Mouse (Mus musculus) stomach, embryonic 14.5 days (tissue): ENCODE measurements around the gene 4931408C20Rik. TPM values are rescaled to one million over a fixed set of nuclear protein-coding genes. Genes with fewer than 3 reads are reported as not detected.

Experiments used
- ATAC-seq: fragments of 200-750 bp; cut with Nextera tagmentation; 2 replicates; pipeline ENCODE4 v1.8.0; 2017; ENCODE audit warnings: low read depth, moderate TSS enrichment; ENCODE audit not compliant: insufficient number of reproducible peaks, insufficient read depth, low FRiP score
- H3K27ac ChIP-seq: fragments of 300-500 bp; sonication (generic); 2 replicates; pipeline ENCODE4 v1.5.1; 2014; ENCODE audit warnings: mild to moderate bottlenecking, low read length, moderate library complexity, mixed read lengths
- H3K27me3 ChIP-seq: fragments of 300-500 bp; sonication (generic); 2 replicates; pipeline ENCODE4 v1.6.1; 2014; ENCODE audit warnings: low read length, control low read depth, mixed read lengths; ENCODE audit not compliant: control insufficient read depth, insufficient read depth
- H3K36me3 ChIP-seq: fragments of 300-500 bp; sonication (generic); 2 replicates; pipeline ENCODE4 v1.6.1; 2014; ENCODE audit warnings: mild to moderate bottlenecking, control low read depth, low read length, moderate library complexity, mixed read lengths; ENCODE audit not compliant: control insufficient read depth, insufficient read depth
- H3K4me1 ChIP-seq: fragments of 300-500 bp; sonication (generic); 2 replicates; pipeline ENCODE4 v1.6.1; 2014; ENCODE audit warnings: low read length, control low read depth, mixed read lengths; ENCODE audit not compliant: control insufficient read depth, insufficient read depth
- H3K4me2 ChIP-seq: fragments of 300-500 bp; sonication (generic); replicated peaks from 2 replicates; pipeline ENCODE4 v1.6.1; 2014; ENCODE audit warnings: low read depth, low read length, control low read depth
- H3K4me3 ChIP-seq: fragments of 300-500 bp; sonication (generic); 2 replicates; pipeline ENCODE4 v1.5.1; 2014; ENCODE audit warnings: low read depth, low read length, control low read depth
- H3K9ac ChIP-seq: fragments of 300-500 bp; sonication (generic); replicated peaks from 2 replicates; pipeline ENCODE4 v1.6.1; 2014; ENCODE audit warnings: low read depth, mild to moderate bottlenecking, control low read depth, low read length, moderate library complexity, mixed read lengths
- H3K9me3 ChIP-seq: fragments of 300-500 bp; sonication (generic); 2 replicates; pipeline ENCODE4 v1.6.1; 2016; ENCODE audit warnings: low read depth, low read length, control low read depth; ENCODE audit not compliant: control insufficient read depth
- WGBS: fragments of 180-500 bp; shearing (Covaris S2); extraction: QIAGEN DNeasy Blood & Tissue Kit; methylation state at CpG from one replicate; pipeline ENCODE4 v1.1.7; 2014; 5-methylcytosine and 5-hydroxymethylcytosine counted together
- polyA plus RNA-seq: library from polyadenylated mRNA; unstranded; fragments of >200 nt; fragmentation: Nextera tagmentation; extraction: Ambion mirVana; gene quantifications from 2 replicates; pipeline ENCODE4 v1.2.1, GENCODE M21; 2014

The 4931408C20Rik gene
- polyA plus RNA-seq: not detected in 2 replicates

DNA sequence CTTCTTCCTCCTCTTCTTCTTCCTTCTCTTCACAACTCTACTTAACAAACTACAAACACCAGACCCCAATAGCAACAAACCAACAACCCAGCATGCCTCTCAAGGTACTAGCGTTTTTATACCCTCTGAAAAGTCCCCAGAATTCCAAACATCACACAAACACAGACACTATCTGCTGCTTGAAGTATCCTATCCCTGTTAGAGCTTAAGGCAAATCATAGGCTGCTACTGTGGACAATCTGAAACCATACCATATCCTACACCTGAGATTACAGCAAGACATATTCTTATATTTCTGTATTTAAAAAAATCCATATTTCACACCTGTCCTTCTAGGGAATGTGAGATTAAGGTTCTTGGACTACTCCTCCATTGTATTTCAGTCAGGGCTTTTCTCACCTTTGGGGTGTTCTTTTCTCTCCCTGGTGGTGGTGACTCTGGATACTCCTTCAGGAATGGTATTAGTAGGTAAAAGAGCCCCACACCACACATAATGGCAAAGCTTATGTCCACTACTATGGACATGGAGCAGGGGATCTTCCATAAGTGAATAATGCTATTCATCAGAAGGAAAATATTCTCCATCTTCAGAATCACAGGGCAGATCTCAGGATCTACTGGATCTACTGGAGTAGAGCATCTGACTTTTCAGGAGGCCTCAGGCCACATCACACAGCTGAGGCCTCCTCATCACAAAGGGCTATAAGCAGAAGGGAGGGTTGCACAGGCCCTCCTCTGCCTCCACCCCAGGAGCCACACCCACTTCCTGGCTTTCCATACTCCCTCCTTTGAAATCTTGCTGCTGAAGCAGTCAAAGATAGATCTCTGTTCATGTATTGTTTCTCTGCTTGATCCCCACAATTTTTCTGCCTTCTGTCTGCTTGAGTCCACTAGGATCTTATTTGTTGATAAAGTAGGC lies at the start of gene 4931408C20Rik:
Gene 4931408C20Rik, minus strand, starts transcription at position 619 of the 919 bp plus-strand sequence.
- ATAC-seq: peak; percentile 82

DNA sequence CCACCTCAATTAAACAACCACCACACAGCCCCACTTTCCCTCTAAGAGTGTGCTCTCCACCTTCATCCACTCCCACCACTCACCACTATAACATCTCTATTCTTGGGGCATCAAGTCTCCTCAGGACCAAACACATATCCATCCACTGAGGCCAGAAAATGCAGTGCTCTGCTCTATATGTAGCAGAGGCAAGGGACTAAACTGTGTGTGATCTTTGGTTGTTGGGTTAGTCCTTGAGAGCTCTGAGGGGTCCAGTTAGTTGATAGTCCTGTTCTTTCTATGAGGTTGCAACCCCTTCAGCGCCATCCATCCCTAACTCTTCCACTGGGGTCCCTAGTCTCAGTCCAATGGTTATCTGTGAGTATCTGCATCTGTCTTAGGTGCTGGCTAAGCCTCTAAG lies 666 bp upstream of the 4931408C20Rik start:
- H3K9me3 ChIP-seq: no peaks in the 10 kb centered on the region
- no peaks in the 10 kb centered on the region for H3K36me3 ChIP-seq
- H3K4me2 ChIP-seq: no peak overlapping the region
- no peaks in the 10 kb centered on the region for H3K4me1 ChIP-seq
- ATAC-seq: peak; percentile 71
- 63% methylated on average over 1 of the region's 1 CpGs for WGBS
- no peaks in the 10 kb centered on the region for H3K27me3 ChIP-seq
- no peak overlapping the region for H3K9ac ChIP-seq
- H3K27ac ChIP-seq: no peak overlapping the region
- H3K4me3 ChIP-seq: no peak overlapping the region

More for the DNA sequence above, at the start of gene 4931408C20Rik:
- Histone ChIP-seq H3K9me3 (no peaks in the 10 kb centered on the region), H3K4me1 (no peaks in the 10 kb centered on the region), H3K4me2 (no peak within 1 kb of the TSS), H3K4me3 (no peak within 1 kb of the TSS), H3K36me3 (no peaks in the 10 kb centered on the region), H3K27ac (no peak within 1 kb of the TSS), H3K27me3 (no peaks in the 10 kb centered on the region), H3K9ac (no peak within 1 kb of the TSS)
- 32% methylated on average over 1 of the region's 1 CpGs for WGBS

DNA sequence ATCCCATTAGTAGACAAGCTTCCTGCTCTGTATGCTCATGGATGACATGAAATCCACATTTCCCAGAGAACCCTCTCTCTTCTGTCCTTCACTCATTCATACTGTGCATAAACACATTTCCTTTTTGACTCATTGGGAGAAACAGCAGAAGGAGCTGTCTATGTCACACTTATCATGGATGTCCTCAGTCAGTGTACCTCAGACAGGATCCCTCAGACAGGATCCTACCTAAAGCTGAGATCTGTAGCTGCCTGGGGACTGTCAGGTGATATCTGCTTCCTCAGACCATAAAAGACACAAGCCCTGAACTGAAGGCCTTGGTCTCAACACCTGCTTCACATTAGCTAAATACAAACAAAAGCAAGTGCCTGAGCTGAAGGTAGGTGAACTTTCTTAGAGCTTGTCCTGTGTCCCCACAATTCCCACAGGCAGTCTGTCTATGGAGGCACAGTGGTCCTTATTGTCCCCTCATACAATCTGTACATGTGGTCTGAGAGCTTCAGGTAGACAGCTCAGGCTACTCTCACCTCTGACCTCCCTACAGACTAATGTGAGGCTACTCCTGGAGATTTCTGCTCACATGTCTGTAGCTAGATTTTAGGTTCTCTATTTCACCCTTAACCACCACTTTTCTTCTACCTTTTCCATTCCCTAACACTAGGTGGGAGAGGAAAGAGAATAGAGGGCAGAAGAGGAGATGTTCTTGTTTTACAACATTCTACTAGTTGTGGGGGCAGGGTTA lies 1.1 kb downstream of the 4931408C20Rik start:
- Histone ChIP-seq H3K9me3 (no peaks in the 10 kb centered on the region), H3K9ac (no peak overlapping the region), H3K4me3 (no peak overlapping the region), H3K36me3 (no peaks in the 10 kb centered on the region), H3K4me2 (no peak overlapping the region), H3K27ac (no peak overlapping the region), H3K4me1 (no peaks in the 10 kb centered on the region), H3K27me3 (no peaks in the 10 kb centered on the region)
- peak; percentile 54; the same call in 1 of the 2 replicates for ATAC-seq

DNA sequence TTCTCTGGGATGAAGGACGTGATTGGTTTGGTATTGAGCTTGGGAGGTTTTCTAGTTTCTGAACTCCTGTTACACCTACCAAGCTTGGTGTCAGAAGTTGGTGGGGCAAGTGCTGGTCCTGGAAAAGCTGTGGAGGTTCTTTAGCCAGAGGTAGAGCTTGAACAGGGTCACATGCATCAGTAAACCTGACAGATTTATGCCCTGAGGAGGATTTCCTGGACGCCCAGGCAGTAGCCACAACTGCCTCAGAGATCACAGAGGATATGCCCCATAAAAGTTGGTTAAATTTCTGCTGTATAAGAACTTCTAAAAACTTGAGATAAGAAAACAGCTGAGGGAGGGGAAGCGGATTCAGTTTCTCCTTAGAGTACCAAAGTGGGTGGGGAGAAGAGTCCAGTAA lies 1.9 kb downstream of the 4931408C20Rik start:
- 66% methylated on average over 3 of the region's 3 CpGs for WGBS
- no peak overlapping the region for H3K4me3 ChIP-seq
- ATAC-seq: no peak
- no peak overlapping the region for H3K9ac ChIP-seq
- no peaks in the 10 kb centered on the region for H3K27me3 ChIP-seq
- H3K27ac ChIP-seq: no peak overlapping the region
- H3K4me1 ChIP-seq: no peaks in the 10 kb centered on the region
- no peak overlapping the region for H3K4me2 ChIP-seq
- H3K36me3 ChIP-seq: no peaks in the 10 kb centered on the region
- H3K9me3 ChIP-seq: no peaks in the 10 kb centered on the region

DNA sequence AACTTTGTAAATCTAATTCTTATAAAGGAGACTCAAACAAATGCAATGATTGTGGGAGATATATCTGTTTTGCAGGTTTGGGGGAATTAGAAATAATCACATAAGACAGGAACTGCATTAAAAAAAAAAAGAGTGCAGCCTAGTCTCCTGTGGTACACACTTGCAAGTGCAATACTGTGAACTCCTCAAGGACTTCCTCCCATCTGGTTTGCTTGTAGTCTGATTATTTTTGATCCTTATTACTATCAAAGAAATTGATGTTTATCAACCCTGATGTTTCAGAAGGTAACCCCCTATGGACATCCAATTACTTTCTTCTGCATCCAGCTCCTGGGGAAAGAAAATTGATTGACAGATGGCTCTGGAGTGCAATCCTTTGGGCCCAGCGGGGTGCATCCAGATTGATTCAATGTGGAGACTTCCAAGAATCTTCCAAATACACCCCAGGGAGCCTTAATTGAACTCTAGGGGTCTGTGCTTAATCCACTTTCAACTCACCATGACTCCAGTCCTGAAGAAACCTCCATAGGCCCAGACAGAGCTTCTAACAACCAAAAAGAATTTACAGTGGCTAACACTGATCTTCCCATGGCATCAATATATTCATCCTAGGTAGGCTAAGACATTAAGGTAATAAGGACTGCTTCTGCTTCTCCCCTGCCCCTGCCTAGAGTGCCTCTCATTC lies 37.4 kb downstream of the 4931408C20Rik start:
- no peak for ATAC-seq
- 52% methylated on average over 1 of the region's 1 CpGs for WGBS
- no peak overlapping the region for H3K27ac ChIP-seq
- no peak overlapping the region for H3K4me3 ChIP-seq
- no peak overlapping the region for H3K9ac ChIP-seq
- H3K4me1 ChIP-seq: no peaks in the 10 kb centered on the region
- H3K4me2 ChIP-seq: no peak overlapping the region
- no peaks in the 10 kb centered on the region for H3K9me3 ChIP-seq
- H3K27me3 ChIP-seq: no peaks in the 10 kb centered on the region
- no peaks in the 10 kb centered on the region for H3K36me3 ChIP-seq

DNA sequence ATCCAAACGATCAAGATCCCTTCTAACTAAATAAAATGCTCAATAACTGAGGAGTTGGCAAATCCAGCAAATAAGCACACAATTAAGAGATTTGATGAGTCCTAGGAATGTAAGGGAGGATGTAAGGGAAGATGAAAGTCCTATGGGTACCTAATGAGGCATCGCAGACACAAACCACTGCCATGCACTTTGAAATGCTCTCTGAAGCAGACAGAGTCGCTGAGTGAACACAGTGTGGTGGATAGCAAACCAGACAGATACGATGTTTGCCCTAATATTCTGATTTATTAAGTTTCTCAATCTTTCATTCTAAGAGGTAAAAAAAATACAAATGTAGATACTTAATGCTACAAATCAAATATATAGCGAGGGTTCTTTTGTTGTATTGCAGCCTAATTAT lies 51.2 kb downstream of the 4931408C20Rik start:
- ATAC-seq: no peak
- WGBS: 87% methylated on average over 5 of the region's 5 CpGs
- H3K4me2 ChIP-seq: no peak overlapping the region
- no peak overlapping the region for H3K4me3 ChIP-seq
- H3K4me1 ChIP-seq: no peaks in the 10 kb centered on the region
- no peaks in the 10 kb centered on the region for H3K9me3 ChIP-seq
- H3K36me3 ChIP-seq: no peaks in the 10 kb centered on the region
- no peak overlapping the region for H3K9ac ChIP-seq
- H3K27ac ChIP-seq: no peak overlapping the region
- H3K27me3 ChIP-seq: no peaks in the 10 kb centered on the region
